Mouse (Mus musculus): ENCODE measurements around the gene Pdzd8.

Gene Pdzd8

DNA sequence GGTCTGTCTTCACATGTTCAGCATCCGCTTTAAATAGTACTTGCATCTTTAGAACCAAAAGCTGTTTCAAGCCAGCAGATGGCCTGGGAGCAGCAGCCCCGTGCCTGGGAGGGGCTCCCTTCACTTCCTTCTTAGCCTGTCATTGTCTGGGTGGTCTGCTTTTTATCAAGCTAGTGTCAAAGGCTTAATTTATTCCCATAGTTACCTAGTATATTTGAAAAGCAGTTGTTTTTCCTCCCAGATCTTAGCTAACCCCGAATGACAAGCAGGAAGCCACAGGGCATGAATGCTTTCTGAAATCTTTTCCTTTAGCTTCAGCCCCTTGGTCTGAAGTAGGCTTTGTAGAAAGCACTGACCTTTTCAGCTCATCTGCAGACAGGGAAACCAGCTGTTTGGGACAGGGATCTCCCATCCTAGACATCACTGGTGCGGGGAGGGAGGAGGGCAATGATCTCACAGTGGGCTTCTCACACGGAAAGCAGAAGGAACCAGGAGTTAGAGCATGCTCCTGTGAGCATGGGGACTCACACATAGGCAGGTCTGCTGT is 78.1 kb downstream of the Pdzd8 start:
- no peak for DNase-seq

GRCm38 (mm10) chr19:59265907-59266306 is 79.7 kb downstream of the Pdzd8 start:
- no peak for DNase-seq

- DNase-seq, result no peak
These were observed 80.6 kb downstream of the Pdzd8 start for GRCm38 (mm10) chr19:59264838-59265532.

GRCm38 (mm10) chr19:59263171-59263570 is 82.4 kb downstream of the Pdzd8 start:
- DNase-seq, result no peak

GRCm38 (mm10) chr19:59261604-59262003 is 84.0 kb downstream of the Pdzd8 start:
- no peak for DNase-seq

- DNase-seq, result no peak
These were observed 84.7 kb downstream of the Pdzd8 start, which contains the start of gene Slc18a2 for GRCm38 (mm10) chr19:59260718-59261442. Gene Slc18a2, plus strand, starts transcription at chr19:59260896.

GRCm38 (mm10) chr19:59259633-59260032 is 85.9 kb downstream of the Pdzd8 start:
- no peak for DNase-seq

DNA sequence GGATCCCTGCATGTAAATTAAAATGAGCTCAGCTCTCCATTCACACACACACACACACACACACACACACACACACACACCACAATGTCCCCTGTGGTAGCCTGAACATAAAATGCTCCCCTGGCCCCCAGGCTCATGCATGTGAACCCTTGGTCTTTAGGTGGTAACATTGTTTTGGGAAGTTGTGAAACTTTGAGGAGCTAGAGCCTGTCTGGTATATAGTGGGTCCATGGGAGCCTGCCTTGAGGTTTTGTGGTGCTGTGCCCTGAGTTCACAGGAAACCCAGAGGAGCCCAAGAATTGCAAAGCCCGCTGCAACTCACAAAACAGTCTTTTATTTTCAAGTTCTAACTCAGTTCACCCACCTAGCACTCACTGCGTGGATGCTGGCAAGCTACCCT is 92.9 kb downstream of the Pdzd8 start:
- no peak for DNase-seq

DNA sequence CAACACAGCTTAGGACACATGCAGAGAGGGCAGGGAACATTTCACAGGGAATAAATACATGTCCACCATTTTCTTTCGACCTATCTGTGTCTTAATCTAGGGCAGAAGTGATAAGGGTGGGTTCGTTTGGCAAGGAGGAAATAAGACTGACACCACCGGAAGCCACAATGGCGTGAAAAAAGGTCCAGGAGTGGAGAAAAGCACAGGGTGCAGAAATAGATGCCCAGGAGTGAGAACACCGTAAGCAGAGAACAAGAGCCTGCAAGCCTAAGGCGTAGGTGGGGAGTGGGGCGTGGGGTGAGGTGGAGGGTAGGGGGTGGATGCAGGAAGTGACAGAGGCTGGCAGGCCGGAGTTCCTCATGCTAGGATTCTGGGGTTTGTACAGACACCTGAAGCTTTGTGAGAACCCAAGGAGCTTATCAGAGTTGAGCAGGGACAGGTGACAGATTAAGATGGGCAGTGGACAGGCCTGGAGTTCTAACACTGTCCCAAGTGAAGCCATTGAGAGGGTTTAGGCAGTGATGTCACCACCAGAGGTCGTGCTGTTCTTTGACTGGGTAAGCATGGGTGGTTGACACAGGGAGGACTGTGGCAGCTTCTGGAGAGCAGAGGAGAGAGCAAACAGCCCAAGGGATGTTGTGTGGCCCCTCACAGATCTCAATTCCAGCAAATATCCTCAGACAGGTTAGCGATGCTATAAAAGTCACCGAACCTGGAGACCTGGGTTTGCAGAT is 96.9 kb downstream of the Pdzd8 start:
- DNase-seq, result no peak

DNA sequence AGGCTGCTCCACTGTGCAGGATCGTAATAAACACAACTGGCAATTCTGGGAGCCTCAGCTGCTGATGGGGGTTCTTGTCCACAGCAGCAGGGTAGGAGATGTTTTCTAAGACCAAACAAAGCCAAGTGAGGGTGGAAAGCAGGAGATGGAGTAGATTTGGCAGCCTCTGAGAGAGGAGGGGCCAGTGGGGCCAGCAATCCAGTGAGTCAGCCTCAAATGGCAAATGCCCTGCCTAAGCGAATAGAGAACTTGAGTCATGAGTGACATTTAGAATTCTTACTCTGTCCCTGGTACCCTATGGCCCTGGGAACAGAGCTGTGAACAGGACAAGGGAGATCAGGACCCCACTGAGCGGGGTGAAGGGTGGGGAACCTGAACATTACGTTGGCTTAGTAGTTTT is 97.4 kb downstream of the Pdzd8 start:
- DNase-seq, result no peak

Data from right cerebral cortex, adult 18-20 months (tissue).